Mouse (Mus musculus) embryo, embryonic 9.5 days (tissue): Measurements from ENCODE around the gene Tmem38b.
A peak's percentile ranks its signal among the peaks of the same experiment; 100 is the strongest.

Experiments
- DNase-seq: peaks from one replicate; pipeline ENCODE4 v3.0.0-alpha.2; 2017; ENCODE audit errors: extremely low spot score

The Tmem38b gene

GRCm38 (mm10) chr4:53884351-53885245 lies 58.8 kb downstream of the Tmem38b start:
- peak; percentile 59 for DNase-seq

GRCm38 (mm10) chr4:53886342-53887088 lies 60.7 kb downstream of the Tmem38b start:
- DNase-seq, result no peak

- no peak for DNase-seq
Measured at GRCm38 (mm10) chr4:53895335-53895734, 69.5 kb downstream of the Tmem38b start.

GRCm38 (mm10) chr4:53896150-53896833 lies 70.4 kb downstream of the Tmem38b start:
- DNase-seq, result no peak

- peak; percentile 14 for DNase-seq
Measured at GRCm38 (mm10) chr4:53900386-53900971, 74.6 kb downstream of the Tmem38b start.

- no peak for DNase-seq
Measured at GRCm38 (mm10) chr4:53904335-53904734, 78.5 kb downstream of the Tmem38b start.

GRCm38 (mm10) chr4:53905537-53905936 lies 79.7 kb downstream of the Tmem38b start:
- DNase-seq, result no peak

- no peak for DNase-seq
Measured at GRCm38 (mm10) chr4:53907071-53907470, 81.2 kb downstream of the Tmem38b start.
